Mouse (Mus musculus) limb, embryonic 13.5 days (tissue): ENCODE results near the gene Proca1. TPM values are rescaled to one million over a fixed set of nuclear protein-coding genes. Genes with fewer than 3 reads are reported as not detected.
A peak's percentile ranks its signal among the peaks of the same experiment; 100 is the strongest.
"Not testable (repeated sequence)": the region's sequence is repeated elsewhere in the genome, so short reads cannot be mapped to it uniquely, and the experiment has no call there.

Experiments used
- ATAC-seq: fragments of 200-750 bp; cut with Nextera tagmentation; 2 replicates; pipeline ENCODE4 v1.8.0; 2017; ENCODE audit warnings: low read depth, moderate number of reproducible peaks, moderate TSS enrichment; ENCODE audit not compliant: low FRiP score
- H3K27ac ChIP-seq: fragments of 300-500 bp; sonication (generic); 2 replicates; pipeline ENCODE4 v1.5.1; 2015; ENCODE audit warnings: inconsistent platforms, mild to moderate bottlenecking, moderate library complexity
- H3K27me3 ChIP-seq: fragments of 300-500 bp; sonication (generic); 2 replicates; pipeline ENCODE4 v1.6.1; 2015; ENCODE audit warnings: mild to moderate bottlenecking, inconsistent platforms
- H3K36me3 ChIP-seq: fragments of 300-500 bp; sonication (generic); 2 replicates; pipeline ENCODE4 v1.6.1; 2015; ENCODE audit warnings: inconsistent platforms, mild to moderate bottlenecking, moderate library complexity
- H3K4me1 ChIP-seq: fragments of 300-500 bp; sonication (generic); 2 replicates; pipeline ENCODE4 v1.6.1; 2015; ENCODE audit warnings: inconsistent platforms
- H3K4me2 ChIP-seq: fragments of 300-500 bp; sonication (generic); replicated peaks from 2 replicates; pipeline ENCODE4 v1.6.1; 2015; ENCODE audit warnings: inconsistent platforms, mild to moderate bottlenecking, moderate library complexity
- H3K4me3 ChIP-seq: fragments of 300-500 bp; sonication (generic); 2 replicates; pipeline ENCODE4 v1.5.1; 2015; ENCODE audit warnings: moderate library complexity, mild to moderate bottlenecking, inconsistent platforms
- H3K9ac ChIP-seq: fragments of 300-500 bp; sonication (generic); 2 replicates; pipeline ENCODE4 v1.6.1; 2015; ENCODE audit warnings: mild to moderate bottlenecking, inconsistent platforms
- H3K9me3 ChIP-seq: fragments of 300-500 bp; sonication (generic); 2 replicates; pipeline ENCODE4 v1.6.1; 2016; ENCODE audit warnings: inconsistent platforms
- WGBS: fragments of 180-500 bp; shearing (Covaris S2); methylation state at CpG from one replicate; pipeline ENCODE4 v1.1.7; 2015; 5-methylcytosine and 5-hydroxymethylcytosine counted together
- polyA plus RNA-seq: library from polyadenylated mRNA; unstranded; fragments of >200 nt; fragmentation: Nextera tagmentation; extraction: Ambion mirVana; gene quantifications from 2 replicates; pipeline ENCODE4 v1.2.1, GENCODE M21; 2015

The Proca1 gene
- polyA plus RNA-seq, 1 experiment from 2014 or later, result 2.7 TPM

GRCm38 (mm10) chr11:78177903-78178858 lies 15.0 kb upstream of the Proca1 start:
- Histone ChIP-seq H3K4me3 (peak overlapping the region; percentile 68), H3K9me3 (no peaks in the 10 kb centered on the region), H3K27ac (peak overlapping the region; percentile 98), H3K4me2 (peak overlapping the region; percentile 91), H3K27me3 (no peaks in the 10 kb centered on the region), H3K4me1 (peaks cover 60% of the 10 kb centered on the region), H3K9ac (peak overlapping the region; percentile 87), H3K36me3 (peaks cover 34% of the 10 kb centered on the region)
- under 1% methylated on average over 72 of the region's 84 CpGs for WGBS
- peak; percentile 85 for ATAC-seq

- no peaks in the 10 kb centered on the region for H3K9me3 ChIP-seq
- H3K4me1 ChIP-seq, result peaks cover 62% of the 10 kb centered on the region
- peak overlapping the region; percentile 91 for H3K4me2 ChIP-seq
- WGBS, result 1% methylated on average over 29 of the region's 29 CpGs
- H3K27ac ChIP-seq, result peak overlapping the region; percentile 98
- H3K9ac ChIP-seq, result peak overlapping the region; percentile 87
- ATAC-seq, result peak; percentile 0; the same call in 1 of the 2 replicates
- H3K4me3 ChIP-seq, result peak overlapping the region; percentile 68
- no peaks in the 10 kb centered on the region for H3K27me3 ChIP-seq
- H3K36me3 ChIP-seq, result peaks cover 34% of the 10 kb centered on the region
Observed at GRCm38 (mm10) chr11:78178859-78179437, 14.2 kb upstream of the Proca1 start.

- peaks cover 34% of the 10 kb centered on the region for H3K36me3 ChIP-seq
- WGBS, result 26% methylated on average over 8 of the region's 8 CpGs
- peak overlapping the region; percentile 98 for H3K27ac ChIP-seq
- H3K4me2 ChIP-seq, result peak overlapping the region; percentile 91
- H3K9me3 ChIP-seq, result no peaks in the 10 kb centered on the region
- H3K4me3 ChIP-seq, result peak overlapping the region; percentile 68
- H3K9ac ChIP-seq, result peak overlapping the region; percentile 87
- H3K4me1 ChIP-seq, result peaks cover 63% of the 10 kb centered on the region
- no peak for ATAC-seq
- no peaks in the 10 kb centered on the region for H3K27me3 ChIP-seq
Observed at GRCm38 (mm10) chr11:78179438-78179999, 13.7 kb upstream of the Proca1 start.

GRCm38 (mm10) chr11:78180081-78180761 lies 13.0 kb upstream of the Proca1 start:
- 74% methylated on average over 6 of the region's 6 CpGs for WGBS
- peak overlapping the region; percentile 43; the same call in 1 of the 2 replicates for H3K9ac ChIP-seq
- no peaks in the 10 kb centered on the region for H3K9me3 ChIP-seq
- peaks cover 57% of the 10 kb centered on the region for H3K4me1 ChIP-seq
- H3K27ac ChIP-seq, result 0 out of 2 replicates have a peak overlapping the region, but pooled peaks have one; percentile 28
- ATAC-seq, result no peak
- H3K27me3 ChIP-seq, result no peaks in the 10 kb centered on the region
- peaks cover 34% of the 10 kb centered on the region for H3K36me3 ChIP-seq
- peak overlapping the region; percentile 68; the same call in 1 of the 2 replicates for H3K4me3 ChIP-seq
- H3K4me2 ChIP-seq, result peak overlapping the region; percentile 91

- Histone ChIP-seq H3K36me3 (peaks cover 34% of the 10 kb centered on the region), H3K4me1 (peaks cover 53% of the 10 kb centered on the region), H3K27me3 (no peaks in the 10 kb centered on the region), H3K27ac (0 out of 2 replicates have a peak overlapping the region, but pooled peaks have one; percentile 6), H3K4me3 (peak overlapping the region; percentile 77), H3K9ac (peak overlapping the region; percentile 95), H3K9me3 (no peaks in the 10 kb centered on the region), H3K4me2 (peak overlapping the region; percentile 82)
- WGBS, result 47% methylated on average over 2 of the region's 2 CpGs
- no peak for ATAC-seq
Observed at GRCm38 (mm10) chr11:78181830-78182357, 11.3 kb upstream of the Proca1 start.

- Histone ChIP-seq H3K27ac (peak overlapping the region; percentile 93; the same call in 1 of the 2 replicates), H3K4me2 (peak overlapping the region; percentile 82), H3K36me3 (peaks cover 34% of the 10 kb centered on the region), H3K4me1 (peaks cover 51% of the 10 kb centered on the region), H3K9me3 (no peaks in the 10 kb centered on the region), H3K9ac (peak overlapping the region; percentile 95), H3K27me3 (no peaks in the 10 kb centered on the region), H3K4me3 (peak overlapping the region; percentile 77)
- no peak for ATAC-seq
- 8% methylated on average over 7 of the region's 7 CpGs for WGBS
Observed at GRCm38 (mm10) chr11:78182450-78182849, 10.7 kb upstream of the Proca1 start.

- Histone ChIP-seq H3K27me3 (no peaks in the 10 kb centered on the region), H3K9me3 (no peaks in the 10 kb centered on the region), H3K4me1 (peaks cover 48% of the 10 kb centered on the region), H3K9ac (peak within 1 kb of the TSS; percentile 95), H3K4me2 (peak within 1 kb of the TSS; percentile 82), H3K36me3 (peaks cover 34% of the 10 kb centered on the region), H3K27ac (peak within 1 kb of the TSS; percentile 93), H3K4me3 (peak within 1 kb of the TSS; percentile 77)
- under 1% methylated on average over 38 of the region's 38 CpGs for WGBS
- ATAC-seq, result peak; percentile 84
Observed at GRCm38 (mm10) chr11:78182961-78183844, 10.0 kb upstream of the Proca1 start, which contains the start of gene Rpl23a. Rpl23a (minus strand) TSS chr11:78183584.

- ATAC-seq, result no peak
- H3K9ac ChIP-seq, result peak overlapping the region; percentile 36; the same call in 1 of the 2 replicates
- peaks cover 44% of the 10 kb centered on the region for H3K4me1 ChIP-seq
- peaks cover 34% of the 10 kb centered on the region for H3K36me3 ChIP-seq
- H3K4me3 ChIP-seq, result peak overlapping the region; percentile 77
- peak overlapping the region; percentile 52; the same call in 1 of the 2 replicates for H3K27ac ChIP-seq
- H3K9me3 ChIP-seq, result no peaks in the 10 kb centered on the region
- H3K27me3 ChIP-seq, result no peaks in the 10 kb centered on the region
- H3K4me2 ChIP-seq, result peak overlapping the region; percentile 82
- 45% methylated on average over 10 of the region's 10 CpGs for WGBS
Observed at GRCm38 (mm10) chr11:78183884-78184514, 9.2 kb upstream of the Proca1 start.

- not testable (repeated sequence) for H3K4me3 ChIP-seq, ATAC-seq, H3K4me2 ChIP-seq, H3K27ac ChIP-seq, H3K9me3 ChIP-seq, H3K27me3 ChIP-seq, H3K9ac ChIP-seq
- Histone ChIP-seq H3K4me1 (peaks cover 39% of the 10 kb centered on the region), H3K36me3 (peaks cover 28% of the 10 kb centered on the region)
- WGBS, result 92% methylated on average over 6 of the region's 6 CpGs
Observed at GRCm38 (mm10) chr11:78184702-78185101, 8.5 kb upstream of the Proca1 start.
